Mouse (Mus musculus): ENCODE results near the gene Ccm2. TPM values are rescaled to one million over a fixed set of nuclear protein-coding genes. Genes with fewer than 3 reads are reported as not detected.

The Ccm2 gene
- polyA plus RNA-seq, 1 experiment from 2014 or later = 86.2 TPM

- Histone ChIP-seq H3K36me3 (ENCODE audit: control insufficient read depth, insufficient read depth, low read length) (peaks cover 34% of the 10 kb centered on the region), H3K4me2 (replicated peaks; ENCODE audit: low read depth, low read length) (no peak overlapping the region), H3K9ac (replicated peaks; ENCODE audit: low read depth, low read length) (no peak overlapping the region), H3K27ac (ENCODE audit: low read length) (no peak overlapping the region), H3K4me3 (ENCODE audit: low read depth, low read length) (no peak overlapping the region), H3K9me3 (ENCODE audit: control insufficient read depth, low read depth, low read length) (no peaks in the 10 kb centered on the region), H3K27me3 (ENCODE audit: control insufficient read depth, insufficient read depth, low read length) (0 out of 2 replicates have a peak, but pooled peaks cover under 1% of the 10 kb centered on the region), H3K4me1 (ENCODE audit: control insufficient read depth, insufficient read depth, low read length) (peaks cover 14% of the 10 kb centered on the region)
- ATAC-seq (ENCODE audit: insufficient number of reproducible peaks, insufficient read depth, low FRiP score, low read depth) = no peak
- WGBS = 83% methylated on average over 6 of the region's 6 CpGs
These were observed 53.1 kb downstream of the Ccm2 start for GRCm38 (mm10) chr11:6599831-6600230.

GRCm38 (mm10) chr11:6600284-6600944, 53.7 kb downstream of the Ccm2 start:
- Histone ChIP-seq H3K27ac (ENCODE audit: low read length) (no peak overlapping the region), H3K4me2 (replicated peaks; ENCODE audit: low read depth, low read length) (no peak overlapping the region), H3K4me3 (ENCODE audit: low read depth, low read length) (no peak overlapping the region), H3K9me3 (ENCODE audit: control insufficient read depth, low read depth, low read length) (no peaks in the 10 kb centered on the region), H3K27me3 (ENCODE audit: control insufficient read depth, insufficient read depth, low read length) (0 out of 2 replicates have a peak, but pooled peaks cover 4% of the 10 kb centered on the region), H3K4me1 (ENCODE audit: control insufficient read depth, insufficient read depth, low read length) (peaks cover 18% of the 10 kb centered on the region), H3K9ac (replicated peaks; ENCODE audit: low read depth, low read length) (no peak overlapping the region), H3K36me3 (ENCODE audit: control insufficient read depth, insufficient read depth, low read length) (peaks cover 33% of the 10 kb centered on the region)
- ATAC-seq (ENCODE audit: insufficient number of reproducible peaks, insufficient read depth, low FRiP score, low read depth) = no peak
- 84% methylated on average over 8 of the region's 8 CpGs for WGBS

GRCm38 (mm10) chr11:6601649-6602480, 55.2 kb downstream of the Ccm2 start:
- Histone ChIP-seq H3K9me3 (ENCODE audit: control insufficient read depth, low read depth, low read length) (no peaks in the 10 kb centered on the region), H3K9ac (replicated peaks; ENCODE audit: low read depth, low read length) (no peak overlapping the region), H3K4me2 (replicated peaks; ENCODE audit: low read depth, low read length) (no peak overlapping the region), H3K27ac (ENCODE audit: low read length) (no peak overlapping the region), H3K36me3 (ENCODE audit: control insufficient read depth, insufficient read depth, low read length) (peaks cover 18% of the 10 kb centered on the region), H3K4me3 (ENCODE audit: low read depth, low read length) (no peak overlapping the region), H3K27me3 (ENCODE audit: control insufficient read depth, insufficient read depth, low read length) (0 out of 2 replicates have a peak, but pooled peaks cover 13% of the 10 kb centered on the region), H3K4me1 (ENCODE audit: control insufficient read depth, insufficient read depth, low read length) (peaks cover 23% of the 10 kb centered on the region)
- no peak for ATAC-seq (ENCODE audit: insufficient number of reproducible peaks, insufficient read depth, low FRiP score, low read depth)
- WGBS = 65% methylated on average over 20 of the region's 20 CpGs

- 70% methylated on average over 9 of the region's 9 CpGs for WGBS
- ATAC-seq (ENCODE audit: insufficient number of reproducible peaks, insufficient read depth, low FRiP score, low read depth) = no peak
- no peaks in the 10 kb centered on the region for H3K9me3 ChIP-seq (ENCODE audit: control insufficient read depth, low read depth, low read length)
- no peak overlapping the region for H3K4me3 ChIP-seq (ENCODE audit: low read depth, low read length)
- no peak overlapping the region for H3K9ac ChIP-seq (replicated peaks; ENCODE audit: low read depth, low read length)
- no peak overlapping the region for H3K27ac ChIP-seq (ENCODE audit: low read length)
- H3K4me1 ChIP-seq (ENCODE audit: control insufficient read depth, insufficient read depth, low read length) = peaks cover 23% of the 10 kb centered on the region
- H3K36me3 ChIP-seq (ENCODE audit: control insufficient read depth, insufficient read depth, low read length) = peaks cover 10% of the 10 kb centered on the region
- 0 out of 2 replicates have a peak, but pooled peaks cover 13% of the 10 kb centered on the region for H3K27me3 ChIP-seq (ENCODE audit: control insufficient read depth, insufficient read depth, low read length)
- no peak overlapping the region for H3K4me2 ChIP-seq (replicated peaks; ENCODE audit: low read depth, low read length)
These were observed 56.0 kb downstream of the Ccm2 start for GRCm38 (mm10) chr11:6602662-6603061.

- Histone ChIP-seq H3K27ac (ENCODE audit: low read length) (no peak overlapping the region), H3K36me3 (ENCODE audit: control insufficient read depth, insufficient read depth, low read length) (peaks cover 5% of the 10 kb centered on the region; the same call in 1 of the 2 replicates), H3K4me3 (ENCODE audit: low read depth, low read length) (no peak overlapping the region), H3K4me1 (ENCODE audit: control insufficient read depth, insufficient read depth, low read length) (peaks cover 23% of the 10 kb centered on the region), H3K9ac (replicated peaks; ENCODE audit: low read depth, low read length) (0 out of 2 replicates have a peak overlapping the region, but pooled peaks have one; percentile 0), H3K9me3 (ENCODE audit: control insufficient read depth, low read depth, low read length) (no peaks in the 10 kb centered on the region), H3K27me3 (ENCODE audit: control insufficient read depth, insufficient read depth, low read length) (0 out of 2 replicates have a peak, but pooled peaks cover 13% of the 10 kb centered on the region), H3K4me2 (replicated peaks; ENCODE audit: low read depth, low read length) (no peak overlapping the region)
- 78% methylated on average over 9 of the region's 9 CpGs for WGBS
- ATAC-seq (ENCODE audit: insufficient number of reproducible peaks, insufficient read depth, low FRiP score, low read depth) = no peak
These were observed 56.5 kb downstream of the Ccm2 start for GRCm38 (mm10) chr11:6603224-6603623.

GRCm38 (mm10) chr11:6603887-6604603, 57.4 kb downstream of the Ccm2 start:
- WGBS = 19% methylated on average over 12 of the region's 12 CpGs
- H3K27me3 ChIP-seq (ENCODE audit: control insufficient read depth, insufficient read depth, low read length) = 0 out of 2 replicates have a peak, but pooled peaks cover 13% of the 10 kb centered on the region
- H3K4me1 ChIP-seq (ENCODE audit: control insufficient read depth, insufficient read depth, low read length) = peaks cover 23% of the 10 kb centered on the region
- no peaks in the 10 kb centered on the region for H3K9me3 ChIP-seq (ENCODE audit: control insufficient read depth, low read depth, low read length)
- no peak overlapping the region for H3K4me3 ChIP-seq (ENCODE audit: low read depth, low read length)
- no peak overlapping the region for H3K27ac ChIP-seq (ENCODE audit: low read length)
- no peak overlapping the region for H3K9ac ChIP-seq (replicated peaks; ENCODE audit: low read depth, low read length)
- no peaks in the 10 kb centered on the region for H3K36me3 ChIP-seq (ENCODE audit: control insufficient read depth, insufficient read depth, low read length)
- ATAC-seq (ENCODE audit: insufficient number of reproducible peaks, insufficient read depth, low FRiP score, low read depth) = peak; percentile 33; the same call in 1 of the 2 replicates
- peak overlapping the region; percentile 26; the same call in 1 of the 2 replicates for H3K4me2 ChIP-seq (replicated peaks; ENCODE audit: low read depth, low read length)

GRCm38 (mm10) chr11:6604604-6604936, 57.9 kb downstream of the Ccm2 start:
- H3K27me3 ChIP-seq (ENCODE audit: control insufficient read depth, insufficient read depth, low read length) = 0 out of 2 replicates have a peak, but pooled peaks cover 13% of the 10 kb centered on the region
- H3K9ac ChIP-seq (replicated peaks; ENCODE audit: low read depth, low read length) = no peak overlapping the region
- H3K9me3 ChIP-seq (ENCODE audit: control insufficient read depth, low read depth, low read length) = no peaks in the 10 kb centered on the region
- no peak overlapping the region for H3K4me2 ChIP-seq (replicated peaks; ENCODE audit: low read depth, low read length)
- H3K4me1 ChIP-seq (ENCODE audit: control insufficient read depth, insufficient read depth, low read length) = peaks cover 23% of the 10 kb centered on the region
- no peak overlapping the region for H3K27ac ChIP-seq (ENCODE audit: low read length)
- H3K4me3 ChIP-seq (ENCODE audit: low read depth, low read length) = peak overlapping the region; percentile 30; the same call in 1 of the 2 replicates
- H3K36me3 ChIP-seq (ENCODE audit: control insufficient read depth, insufficient read depth, low read length) = no peaks in the 10 kb centered on the region
- no peak for ATAC-seq (ENCODE audit: insufficient number of reproducible peaks, insufficient read depth, low FRiP score, low read depth)

GRCm38 (mm10) chr11:6605021-6605481, 58.4 kb downstream of the Ccm2 start:
- 19% methylated on average over 13 of the region's 13 CpGs for WGBS

More at GRCm38 (mm10) chr11:6605021-6605481, 58.4 kb downstream of the Ccm2 start:
- Histone ChIP-seq H3K36me3 (ENCODE audit: control insufficient read depth, insufficient read depth, low read length) (no peaks in the 10 kb centered on the region), H3K27ac (ENCODE audit: low read length) (no peak overlapping the region), H3K9ac (replicated peaks; ENCODE audit: low read depth, low read length) (0 out of 2 replicates have a peak overlapping the region, but pooled peaks have one; percentile 10), H3K4me2 (replicated peaks; ENCODE audit: low read depth, low read length) (peak overlapping the region; percentile 57), H3K4me3 (ENCODE audit: low read depth, low read length) (peak overlapping the region; percentile 30), H3K4me1 (ENCODE audit: control insufficient read depth, insufficient read depth, low read length) (peaks cover 23% of the 10 kb centered on the region), H3K27me3 (ENCODE audit: control insufficient read depth, insufficient read depth, low read length) (0 out of 2 replicates have a peak, but pooled peaks cover 13% of the 10 kb centered on the region), H3K9me3 (ENCODE audit: control insufficient read depth, low read depth, low read length) (no peaks in the 10 kb centered on the region)
- no peak for ATAC-seq (ENCODE audit: insufficient number of reproducible peaks, insufficient read depth, low FRiP score, low read depth)
